Mouse (Mus musculus): ENCODE measurements around the gene Cbx7. TPM values are rescaled to one million over a fixed set of nuclear protein-coding genes. Genes with fewer than 3 reads are reported as not detected.

Gene Cbx7
- total and polyA plus RNA-seq, 2 experiments, result 4.0 to 10.1 TPM

GRCm38 (mm10) chr15:79997988-79998387 lies 27.1 kb upstream of the Cbx7 start:
- Histone ChIP-seq H3K4me3 (ENCODE audit: insufficient read depth, low read depth, low read length) (no peak overlapping the region), H3K36me3 (ENCODE audit: control insufficient read depth, insufficient read depth, low read length) (no peaks in the 10 kb centered on the region), H3K27me3 (ENCODE audit: control insufficient read depth, insufficient read depth, low read length) (no peaks in the 10 kb centered on the region), H3K9ac (ENCODE audit: low read depth, low read length) (no peak overlapping the region), H3K27ac (replicated peaks; ENCODE audit: insufficient read depth, low read depth, low read length) (no peak overlapping the region), H3K4me1 (ENCODE audit: control insufficient read depth, insufficient read depth, low read length) (no peaks in the 10 kb centered on the region), H3K79me2 (ENCODE audit: control insufficient read depth, insufficient read depth, low read length) (no peaks in the 10 kb centered on the region)
- no peak for TF ChIP-seq CTCF (IDR thresholded peaks at IDR 0.05; ENCODE audit: low read depth, low read length)
- TF ChIP-seq POLR2A (IDR thresholded peaks at IDR 0.05; ENCODE audit: extremely low read depth, insufficient read depth, low read length), result no peak
- DNase-seq (ENCODE audit: extremely low read depth, low read depth, low spot score), result no peak
- 87% methylated on average over 3 of the region's 3 CpGs for WGBS

GRCm38 (mm10) chr15:79996781-79997180 lies 25.9 kb upstream of the Cbx7 start:
- 94% methylated on average over 11 of the region's 11 CpGs for whole genome bisulfite sequencing
- Histone ChIP-seq H3K79me2 (ENCODE audit: control insufficient read depth, insufficient read depth, low read length) (no peaks in the 10 kb centered on the region), H3K4me3 (ENCODE audit: insufficient read depth, low read depth, low read length) (no peak overlapping the region), H3K36me3 (ENCODE audit: control insufficient read depth, insufficient read depth, low read length) (no peaks in the 10 kb centered on the region), H3K27me3 (ENCODE audit: control insufficient read depth, insufficient read depth, low read length) (no peaks in the 10 kb centered on the region), H3K4me1 (ENCODE audit: control insufficient read depth, insufficient read depth, low read length) (no peaks in the 10 kb centered on the region), H3K27ac (replicated peaks; ENCODE audit: insufficient read depth, low read depth, low read length) (no peak overlapping the region), H3K9ac (ENCODE audit: low read depth, low read length) (no peak overlapping the region)
- no peak for DNase-seq (ENCODE audit: extremely low read depth, low read depth, low spot score)
- TF ChIP-seq POLR2A (IDR thresholded peaks at IDR 0.05; ENCODE audit: extremely low read depth, insufficient read depth, low read length) (no peak), CTCF (IDR thresholded peaks at IDR 0.05; ENCODE audit: low read depth, low read length) (no peak)

GRCm38 (mm10) chr15:79995552-79995951 lies 24.6 kb upstream of the Cbx7 start:
- H3K27me3 ChIP-seq (ENCODE audit: control insufficient read depth, insufficient read depth, low read length), result no peaks in the 10 kb centered on the region
- DNase-seq (ENCODE audit: extremely low read depth, low read depth, low spot score), result no peak
- TF ChIP-seq POLR2A (IDR thresholded peaks at IDR 0.05; ENCODE audit: extremely low read depth, insufficient read depth, low read length) (no peak), CTCF (IDR thresholded peaks at IDR 0.05; ENCODE audit: low read depth, low read length) (no peak)
- no peak overlapping the region for H3K27ac ChIP-seq (replicated peaks; ENCODE audit: insufficient read depth, low read depth, low read length)
- no peak overlapping the region for H3K9ac ChIP-seq (ENCODE audit: low read depth, low read length)
- WGBS, result 93% methylated on average over 7 of the region's 7 CpGs
- no peaks in the 10 kb centered on the region for H3K4me1 ChIP-seq (ENCODE audit: control insufficient read depth, insufficient read depth, low read length)
- no peaks in the 10 kb centered on the region for H3K36me3 ChIP-seq (ENCODE audit: control insufficient read depth, insufficient read depth, low read length)
- H3K79me2 ChIP-seq (ENCODE audit: control insufficient read depth, insufficient read depth, low read length), result no peaks in the 10 kb centered on the region
- H3K4me3 ChIP-seq (ENCODE audit: insufficient read depth, low read depth, low read length), result no peak overlapping the region

- 83% methylated on average over 4 of the region's 4 CpGs for WGBS
- H3K9ac ChIP-seq (ENCODE audit: low read depth, low read length), result no peak overlapping the region
- H3K79me2 ChIP-seq (ENCODE audit: control insufficient read depth, insufficient read depth, low read length), result no peaks in the 10 kb centered on the region
- H3K4me1 ChIP-seq (ENCODE audit: control insufficient read depth, insufficient read depth, low read length), result no peaks in the 10 kb centered on the region
- TF ChIP-seq CTCF (IDR thresholded peaks at IDR 0.05; ENCODE audit: low read depth, low read length) (no peak), POLR2A (IDR thresholded peaks at IDR 0.05; ENCODE audit: extremely low read depth, insufficient read depth, low read length) (no peak)
- H3K27me3 ChIP-seq (ENCODE audit: control insufficient read depth, insufficient read depth, low read length), result no peaks in the 10 kb centered on the region
- H3K4me3 ChIP-seq (ENCODE audit: insufficient read depth, low read depth, low read length), result no peak overlapping the region
- DNase-seq (ENCODE audit: extremely low read depth, low read depth, low spot score), result no peak
- no peak overlapping the region for H3K27ac ChIP-seq (replicated peaks; ENCODE audit: insufficient read depth, low read depth, low read length)
- no peaks in the 10 kb centered on the region for H3K36me3 ChIP-seq (ENCODE audit: control insufficient read depth, insufficient read depth, low read length)
Measured at GRCm38 (mm10) chr15:79994566-79994965, 23.6 kb upstream of the Cbx7 start.

- no peak overlapping the region for H3K9ac ChIP-seq (ENCODE audit: low read depth, low read length)
- no peak overlapping the region for H3K27ac ChIP-seq (replicated peaks; ENCODE audit: insufficient read depth, low read depth, low read length)
- no peak for TF ChIP-seq CTCF (IDR thresholded peaks at IDR 0.05; ENCODE audit: low read depth, low read length)
- TF ChIP-seq POLR2A (IDR thresholded peaks at IDR 0.05; ENCODE audit: extremely low read depth, insufficient read depth, low read length), result no peak
- no peaks in the 10 kb centered on the region for H3K36me3 ChIP-seq (ENCODE audit: control insufficient read depth, insufficient read depth, low read length)
- DNase-seq (ENCODE audit: extremely low read depth, low read depth, low spot score), result no peak
- H3K79me2 ChIP-seq (ENCODE audit: control insufficient read depth, insufficient read depth, low read length), result no peaks in the 10 kb centered on the region
- no peaks in the 10 kb centered on the region for H3K4me1 ChIP-seq (ENCODE audit: control insufficient read depth, insufficient read depth, low read length)
- no peaks in the 10 kb centered on the region for H3K27me3 ChIP-seq (ENCODE audit: control insufficient read depth, insufficient read depth, low read length)
- no peak overlapping the region for H3K4me3 ChIP-seq (ENCODE audit: insufficient read depth, low read depth, low read length)
- 78% methylated on average over 8 of the region's 8 CpGs for WGBS
Measured at GRCm38 (mm10) chr15:79986182-79986581, 15.3 kb upstream of the Cbx7 start.

- DNase-seq (ENCODE audit: extremely low read depth, low read depth, low spot score), result no peak
- no peak overlapping the region for H3K4me3 ChIP-seq (ENCODE audit: insufficient read depth, low read depth, low read length)
- no peaks in the 10 kb centered on the region for H3K4me1 ChIP-seq (ENCODE audit: control insufficient read depth, insufficient read depth, low read length)
- H3K36me3 ChIP-seq (ENCODE audit: control insufficient read depth, insufficient read depth, low read length), result no peaks in the 10 kb centered on the region
- TF ChIP-seq POLR2A (IDR thresholded peaks at IDR 0.05; ENCODE audit: extremely low read depth, insufficient read depth, low read length), result no peak
- TF ChIP-seq CTCF (IDR thresholded peaks at IDR 0.05; ENCODE audit: low read depth, low read length), result no peak
- no peak overlapping the region for H3K27ac ChIP-seq (replicated peaks; ENCODE audit: insufficient read depth, low read depth, low read length)
- no peaks in the 10 kb centered on the region for H3K79me2 ChIP-seq (ENCODE audit: control insufficient read depth, insufficient read depth, low read length)
- H3K27me3 ChIP-seq (ENCODE audit: control insufficient read depth, insufficient read depth, low read length), result no peaks in the 10 kb centered on the region
- WGBS, result 66% methylated on average over 11 of the region's 11 CpGs
- no peak overlapping the region for H3K9ac ChIP-seq (ENCODE audit: low read depth, low read length)
Measured at GRCm38 (mm10) chr15:79985471-79985870, 14.6 kb upstream of the Cbx7 start.
